Mouse (Mus musculus) stomach, embryonic 15.5 days (tissue): ENCODE measurements at regions not wholly inside any gene's neighbourhood (a gene's known extent, or its start where the extent isn't known, plus 50 kb on each side); places are given as distances from the start of the nearest gene placed in this dataset.

Source experiments
- ATAC-seq: fragments of 200-750 bp; cut with Nextera tagmentation; 2 replicates; pipeline ENCODE4 v1.8.0; 2017; ENCODE audit warnings: low read depth, moderate number of reproducible peaks, moderate TSS enrichment; ENCODE audit not compliant: insufficient read depth, low FRiP score
- H3K27ac ChIP-seq: fragments of 300-500 bp; sonication (generic); 2 replicates; pipeline ENCODE4 v1.5.1; 2015; ENCODE audit warnings: mild to moderate bottlenecking, inconsistent platforms
- H3K27me3 ChIP-seq: fragments of 300-500 bp; sonication (generic); replicated peaks from 2 replicates; pipeline ENCODE4 v1.6.1; 2015; ENCODE audit warnings: inconsistent platforms
- H3K36me3 ChIP-seq: fragments of 300-500 bp; sonication (generic); 2 replicates; pipeline ENCODE4 v1.6.1; 2015; ENCODE audit warnings: inconsistent platforms
- H3K4me1 ChIP-seq: fragments of 300-500 bp; sonication (generic); 2 replicates; pipeline ENCODE4 v1.6.1; 2015; ENCODE audit warnings: inconsistent platforms
- H3K4me2 ChIP-seq: fragments of 300-500 bp; sonication (generic); 2 replicates; pipeline ENCODE4 v1.6.1; 2015; ENCODE audit warnings: mild to moderate bottlenecking, inconsistent platforms
- H3K4me3 ChIP-seq: fragments of 300-500 bp; sonication (generic); replicated peaks from 2 replicates; pipeline ENCODE4 v1.5.1; 2015; ENCODE audit warnings: inconsistent platforms
- H3K9ac ChIP-seq: fragments of 300-500 bp; sonication (generic); 2 replicates; pipeline ENCODE4 v1.6.1; 2015; ENCODE audit warnings: inconsistent platforms
- H3K9me3 ChIP-seq: fragments of 300-500 bp; sonication (generic); 2 replicates; pipeline ENCODE4 v1.6.1; 2016; ENCODE audit warnings: inconsistent platforms
- WGBS: fragments of 180-500 bp; shearing (Covaris S2); methylation state at CpG from one replicate; pipeline ENCODE4 v1.1.7; 2015; 5-methylcytosine and 5-hydroxymethylcytosine counted together

GRCm38 (mm10) chr3:151893421-151894235 is 56.2 kb upstream of the Ptgfr start:
- Histone ChIP-seq H3K27me3 (no peaks in the 10 kb centered on the region), H3K9ac (no peak overlapping the region), H3K27ac (0 out of 2 replicates have a peak overlapping the region, but pooled peaks have one; percentile 26), H3K4me3 (no peak overlapping the region), H3K4me2 (no peak overlapping the region), H3K4me1 (peaks cover 13% of the 10 kb centered on the region; the same call in 1 of the 2 replicates), H3K36me3 (no peaks in the 10 kb centered on the region), H3K9me3 (no peaks in the 10 kb centered on the region)
- WGBS: 65% methylated on average over 11 of the region's 11 CpGs
- ATAC-seq: no peak

- 5% methylated on average over 6 of the region's 6 CpGs for WGBS
- no peaks in the 10 kb centered on the region for H3K27me3 ChIP-seq
- no peak overlapping the region for H3K4me3 ChIP-seq
- peaks cover 13% of the 10 kb centered on the region; the same call in 1 of the 2 replicates for H3K4me1 ChIP-seq
- ATAC-seq: peak; percentile 80
- H3K9me3 ChIP-seq: no peaks in the 10 kb centered on the region
- H3K36me3 ChIP-seq: no peaks in the 10 kb centered on the region
- H3K9ac ChIP-seq: no peak overlapping the region
- H3K27ac ChIP-seq: peak overlapping the region; percentile 86
- H3K4me2 ChIP-seq: peak overlapping the region; percentile 4; the same call in 1 of the 2 replicates
These were observed 54.4 kb upstream of the Ptgfr start for GRCm38 (mm10) chr3:151891760-151892253.

DNA sequence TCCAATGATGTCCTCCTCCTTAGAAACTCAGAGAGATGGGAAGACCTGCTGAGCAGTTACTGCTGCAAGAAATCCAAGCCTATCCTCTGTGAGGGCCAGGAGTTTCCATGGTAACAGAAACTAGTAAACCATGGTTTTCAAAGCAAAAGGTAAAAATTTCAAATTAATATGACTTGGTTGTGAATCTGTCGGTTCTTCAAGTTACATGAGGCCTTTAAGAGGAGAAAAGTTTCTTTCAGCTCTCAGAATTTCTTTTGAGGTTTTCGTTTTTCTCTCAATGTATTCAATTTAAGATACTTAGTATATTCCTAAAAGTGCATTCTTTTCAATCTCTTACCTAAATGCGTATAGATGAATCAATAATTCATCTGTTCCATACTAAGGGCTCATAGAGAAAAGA is 53.9 kb upstream of the Ptgfr start:
- no peak for ATAC-seq

DNA sequence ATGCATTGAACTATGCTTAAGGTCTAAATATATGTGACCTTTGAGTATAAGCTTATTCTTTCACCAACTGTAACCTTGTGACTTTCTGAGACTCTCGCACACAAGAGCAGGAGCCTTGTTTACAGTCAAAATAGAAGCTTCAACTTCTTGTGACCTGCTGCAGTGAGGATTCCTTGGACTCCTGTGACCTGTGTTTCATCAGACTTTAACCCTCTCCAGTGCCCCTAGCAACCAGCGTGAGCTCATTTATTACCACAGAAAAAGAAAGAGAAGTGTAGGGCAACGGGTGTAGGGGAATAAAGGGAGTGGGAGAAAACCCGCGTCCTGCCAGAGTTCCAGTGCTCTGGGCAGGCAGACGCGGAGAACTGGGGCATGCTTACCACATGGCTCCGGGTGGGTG is 52.3 kb upstream of the Ptgfr start:
- WGBS: 55% methylated on average over 8 of the region's 8 CpGs
- no peak overlapping the region for H3K4me3 ChIP-seq
- no peaks in the 10 kb centered on the region for H3K36me3 ChIP-seq
- no peak for ATAC-seq
- no peaks in the 10 kb centered on the region for H3K27me3 ChIP-seq
- no peak overlapping the region for H3K27ac ChIP-seq
- no peak overlapping the region for H3K4me2 ChIP-seq
- peaks cover 10% of the 10 kb centered on the region; the same call in 1 of the 2 replicates for H3K4me1 ChIP-seq
- no peak overlapping the region for H3K9ac ChIP-seq
- no peaks in the 10 kb centered on the region for H3K9me3 ChIP-seq

More for the DNA sequence above, 53.9 kb upstream of the Ptgfr start:
- H3K9ac ChIP-seq: no peak overlapping the region
- H3K27me3 ChIP-seq: no peaks in the 10 kb centered on the region
- peaks cover 13% of the 10 kb centered on the region; the same call in 1 of the 2 replicates for H3K4me1 ChIP-seq
- H3K4me2 ChIP-seq: no peak overlapping the region
- H3K27ac ChIP-seq: peak overlapping the region; percentile 86
- H3K36me3 ChIP-seq: no peaks in the 10 kb centered on the region
- H3K4me3 ChIP-seq: no peak overlapping the region
- WGBS: 44% methylated on average over 3 of the region's 3 CpGs
- no peaks in the 10 kb centered on the region for H3K9me3 ChIP-seq
